Mouse (Mus musculus) layer of hippocampus, adult 6 months (tissue): Measurements from ENCODE around the gene Sec14l1. TPM values are rescaled to one million over a fixed set of nuclear protein-coding genes. Genes with fewer than 3 reads are reported as not detected.

Source experiments
- long read RNA-seq, 2 experiments: library from polyadenylated mRNA; unstranded; transcript quantifications; one replicate each; pipeline ENCODE4 v2.0.0; 2019 to 2020
- microRNA-seq: library from miRNA; unstranded; fragments of <30 nt; microRNA quantifications from one replicate; pipeline ENCODE4 v1.2.0, GENCODE M21; 2020
- polyA plus RNA-seq: library from polyadenylated mRNA; unstranded; fragments of <200 nt; fragmentation: Nextera tagmentation; gene quantifications from 2 replicates; pipeline ENCODE4 v1.2.3, GENCODE M21; 2021

The Sec14l1 gene
- 72.5 and 75.1 TPM in 2 replicates for polyA plus RNA-seq
- long read RNA-seq, experiment 1, full-length matches to known transcripts = 109 of 172 reads
- long read RNA-seq, experiment 1, partial matches to known transcripts = 36 of 172 reads
- long read RNA-seq, experiment 1, other reads (novel, unspliced or antisense) = 27 of 172 reads
- long read RNA-seq, experiment 2, full-length matches to known transcripts = 658 of 790 reads
- long read RNA-seq, experiment 2, partial matches to known transcripts = 91 of 790 reads
- long read RNA-seq, experiment 2, other reads (novel, unspliced or antisense) = 41 of 790 reads

DNA sequence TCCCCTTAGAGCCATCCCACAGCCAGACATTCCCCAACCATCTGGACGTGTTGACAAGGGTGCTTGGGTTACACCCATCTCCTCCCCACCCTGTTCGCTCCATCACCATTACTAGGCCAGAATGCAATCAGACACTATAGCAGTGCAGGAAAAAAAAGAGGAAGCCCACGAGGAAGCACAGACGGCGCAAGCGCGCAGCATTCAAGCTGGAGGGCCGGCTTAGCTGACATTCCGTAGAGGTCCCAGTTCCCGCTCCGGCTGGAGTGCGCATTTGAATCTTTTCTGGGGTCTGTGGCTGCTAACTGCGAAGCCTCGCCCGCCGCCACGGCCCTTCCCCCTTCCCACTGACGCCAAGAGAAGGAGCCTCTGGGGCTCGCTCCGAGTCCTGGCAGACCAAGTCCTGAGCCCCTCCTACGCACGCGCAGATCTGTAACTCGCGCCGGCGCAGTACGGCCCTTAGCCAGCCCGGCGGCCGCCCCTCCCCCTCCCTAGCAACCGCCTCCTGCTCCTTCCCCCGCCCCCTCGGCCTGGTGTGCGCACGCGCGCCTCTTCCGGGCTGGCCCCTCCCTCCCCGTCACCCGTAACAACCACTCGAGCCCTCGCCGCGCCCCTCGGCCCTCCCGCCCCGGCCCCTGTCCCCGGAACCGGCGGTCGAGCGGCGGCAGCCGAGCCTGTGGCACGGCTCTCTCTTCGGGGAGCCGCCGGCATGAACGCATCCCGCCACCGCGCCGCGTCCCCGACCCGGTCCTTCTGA lies at the start of gene Sec14l1:
Gene Sec14l1, plus strand, starts transcription at position 577 of the 754 bp plus-strand sequence.

DNA sequence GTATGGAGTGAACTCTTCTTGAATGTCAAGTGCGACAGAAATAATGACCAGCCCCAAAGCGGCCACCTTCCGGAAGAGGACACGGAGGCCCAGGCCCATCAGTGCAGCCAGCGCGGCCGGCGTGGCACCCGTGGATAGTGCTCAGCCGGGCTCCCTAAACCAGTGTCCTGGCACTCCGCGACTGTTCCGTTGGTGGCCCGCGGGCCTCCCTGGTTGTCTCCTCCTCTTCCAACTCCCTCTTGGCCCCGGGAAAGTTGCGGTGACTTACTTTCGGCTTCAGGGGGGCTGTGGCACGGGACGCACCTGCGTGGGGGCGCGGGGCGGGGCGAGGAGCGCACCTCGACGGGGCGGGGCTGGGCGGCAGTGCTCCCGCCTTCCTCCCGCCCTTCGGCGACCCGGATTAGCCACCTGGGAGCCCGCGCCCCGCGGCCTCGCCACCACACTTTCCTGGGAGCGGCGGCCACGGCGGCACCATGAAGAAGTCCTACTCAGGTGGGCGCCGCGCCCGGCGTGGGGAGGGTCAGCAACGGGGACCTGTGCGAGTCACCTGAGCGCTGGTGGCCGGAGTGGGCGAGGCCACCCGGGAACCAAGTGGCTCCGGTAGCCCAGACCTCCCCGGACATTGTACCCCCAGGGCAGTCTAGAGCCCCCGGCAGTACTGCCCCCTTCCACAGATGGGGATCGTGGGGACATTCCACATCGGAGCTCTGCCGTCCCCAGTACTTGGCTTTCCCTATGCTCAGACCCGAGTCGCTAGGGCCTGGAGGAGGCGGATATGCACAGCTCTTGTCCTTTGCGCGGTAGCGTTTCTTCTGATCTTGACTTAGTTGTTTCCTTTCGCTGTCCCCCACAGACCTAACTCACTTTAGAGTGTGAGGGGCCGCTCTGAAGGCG lies 84.6 kb downstream of the Sec14l1 start, which contains the start of gene Sept9:
Gene Sept9, plus strand, starts transcription at position 380 of the 894 bp plus-strand sequence.

Small RNA genes within 50 kb of the gene (microRNA-seq; reads per million reads assigned to microRNA genes)
- gene Gm24323 (not detected), gene Mir6516 (54.6 reads per million, percentile 51 among the genes with 10 or more reads in this experiment)

Other genes with a start within 250 kb of the Sec14l1 start
- gene Mgat5b, start 196.3 kb upstream of the Sec14l1 start, polyA plus RNA-seq = 8.8 and 9.4 TPM in 2 replicates
- 28.8 and 34.7 TPM in 2 replicates for gene Sept9, start 84.5 kb downstream of the Sec14l1 start, polyA plus RNA-seq